Mouse (Mus musculus) embryo, embryonic 9.5 days (tissue): ENCODE results near the gene Kat2a.

Experiments
- DNase-seq: peaks from one replicate; pipeline ENCODE4 v3.0.0-alpha.2; 2017; ENCODE audit errors: extremely low spot score

The Kat2a gene

GRCm38 (mm10) chr11:100711783-100712615 is at the start of gene Kat2a:
TSS of gene Kat2a (minus strand) at chr11:100712465.
- peak; percentile 84 for DNase-seq

- peak; percentile 92 for DNase-seq
Observed at GRCm38 (mm10) chr11:100761547-100762045, 49.3 kb upstream of the Kat2a start.

GRCm38 (mm10) chr11:100759611-100760233 is 47.5 kb upstream of the Kat2a start, which contains the start of gene Kcnh4:
TSS of gene Kcnh4 (minus strand) at chr11:100759942.
- peak; percentile 25 for DNase-seq

GRCm38 (mm10) chr11:100758707-100759610 is 46.7 kb upstream of the Kat2a start:
- DNase-seq = peak; percentile 78

- no peak for DNase-seq
Observed at GRCm38 (mm10) chr11:100757566-100757965, 45.3 kb upstream of the Kat2a start.

- no peak for DNase-seq
Observed at GRCm38 (mm10) chr11:100756476-100756875, 44.2 kb upstream of the Kat2a start.

- DNase-seq = no peak
Observed at GRCm38 (mm10) chr11:100754693-100755057, 42.4 kb upstream of the Kat2a start.

GRCm38 (mm10) chr11:100754021-100754692 is 41.9 kb upstream of the Kat2a start:
- DNase-seq = no peak

- DNase-seq = no peak
Observed at GRCm38 (mm10) chr11:100752294-100752693, 40.0 kb upstream of the Kat2a start.

GRCm38 (mm10) chr11:100750127-100750526 is 37.9 kb upstream of the Kat2a start:
- no peak for DNase-seq

GRCm38 (mm10) chr11:100749469-100749868 is 37.2 kb upstream of the Kat2a start:
- DNase-seq = no peak

GRCm38 (mm10) chr11:100748620-100749019 is 36.4 kb upstream of the Kat2a start:
- no peak for DNase-seq

- no peak for DNase-seq
Observed at GRCm38 (mm10) chr11:100747114-100747513, 34.8 kb upstream of the Kat2a start.

- no peak for DNase-seq
Observed at GRCm38 (mm10) chr11:100746546-100746945, 34.3 kb upstream of the Kat2a start.

GRCm38 (mm10) chr11:100745085-100745484 is 32.8 kb upstream of the Kat2a start:
- DNase-seq = peak; percentile 39

GRCm38 (mm10) chr11:100741348-100741747 is 29.1 kb upstream of the Kat2a start:
- no peak for DNase-seq

- no peak for DNase-seq
Observed at GRCm38 (mm10) chr11:100738749-100739148, 26.5 kb upstream of the Kat2a start.

GRCm38 (mm10) chr11:100738066-100738604 is 25.9 kb upstream of the Kat2a start, which contains the start of gene Rab5c:
TSS of gene Rab5c (minus strand) at chr11:100738215.
- DNase-seq = peak; percentile 99

- no peak for DNase-seq
Observed at GRCm38 (mm10) chr11:100737105-100737733, 25.0 kb upstream of the Kat2a start.

GRCm38 (mm10) chr11:100736746-100737080 is 24.4 kb upstream of the Kat2a start:
- no peak for DNase-seq
